Mouse (Mus musculus) intestine, postnatal 0 days (tissue): ENCODE data around the gene Pip5k1b. TPM values are rescaled to one million over a fixed set of nuclear protein-coding genes. Genes with fewer than 3 reads are reported as not detected.

Experiments
- ATAC-seq: fragments of 200-750 bp; cut with Nextera tagmentation; 2 replicates; pipeline ENCODE4 v1.8.0; 2017; ENCODE audit warnings: mild to moderate bottlenecking, moderate TSS enrichment, moderate library complexity
- H3K27ac ChIP-seq: fragments of 300-500 bp; sonication (generic); 2 replicates; pipeline ENCODE4 v1.5.1; 2014; ENCODE audit warnings: mild to moderate bottlenecking, low read depth, low read length, moderate library complexity
- H3K27me3 ChIP-seq: fragments of 300-500 bp; sonication (generic); replicated peaks from 2 replicates; pipeline ENCODE4 v1.6.1; 2014; ENCODE audit warnings: low read length, mixed read lengths; ENCODE audit not compliant: control insufficient read depth, insufficient read depth
- H3K36me3 ChIP-seq: fragments of 300-500 bp; sonication (generic); 2 replicates; pipeline ENCODE4 v1.6.1; 2014; ENCODE audit warnings: mild to moderate bottlenecking, moderate library complexity; ENCODE audit not compliant: control insufficient read depth, insufficient read depth
- H3K4me1 ChIP-seq: fragments of 300-500 bp; sonication (generic); replicated peaks from 2 replicates; pipeline ENCODE4 v1.6.1; 2014; ENCODE audit warnings: antibody characterized with exemption, low read length, mixed read lengths; ENCODE audit not compliant: control insufficient read depth, insufficient read depth
- H3K4me2 ChIP-seq: fragments of 300-500 bp; sonication (generic); replicated peaks from 2 replicates; pipeline ENCODE4 v1.6.1; 2014; ENCODE audit warnings: low read depth, mild to moderate bottlenecking, moderate library complexity
- H3K4me3 ChIP-seq: fragments of 300-500 bp; sonication (generic); 2 replicates; pipeline ENCODE4 v1.5.1; 2014; ENCODE audit warnings: low read depth, low read length
- H3K9ac ChIP-seq: fragments of 300-500 bp; sonication (generic); 2 replicates; pipeline ENCODE4 v1.6.1; 2014; ENCODE audit warnings: mild to moderate bottlenecking, low read depth, low read length
- H3K9me3 ChIP-seq: fragments of 300-500 bp; sonication (generic); 2 replicates; pipeline ENCODE4 v1.6.1; 2016; ENCODE audit warnings: mixed run types; ENCODE audit not compliant: control insufficient read depth
- CTCF ChIP-seq: sonication (generic); IDR thresholded peaks from 2 replicates; pipeline ENCODE4 v1.5.1; 2016; ENCODE audit warnings: low read depth, mild to moderate bottlenecking, control low read depth, antibody characterized with exemption, moderate library complexity
- WGBS: fragments of 180-500 bp; shearing (Covaris S2); extraction: QIAGEN DNeasy Blood & Tissue Kit; methylation state at CpG from one replicate; pipeline ENCODE4 v1.1.7; 2014; 5-methylcytosine and 5-hydroxymethylcytosine counted together
- polyA plus RNA-seq: library from polyadenylated mRNA; unstranded; fragments of >200 nt; fragmentation: Nextera tagmentation; extraction: Ambion mirVana; gene quantifications from 2 replicates; pipeline ENCODE4 v1.2.1, GENCODE M21; 2015

Gene Pip5k1b
- polyA plus RNA-seq, 1 experiment from 2014 or later: 29.4 TPM

GRCm38 (mm10) chr19:24427258-24427657, 128.4 kb downstream of the Pip5k1b start:
- Histone ChIP-seq H3K4me2 (no peak overlapping the region), H3K9me3 (no peaks in the 10 kb centered on the region), H3K27me3 (no peaks in the 10 kb centered on the region), H3K36me3 (no peaks in the 10 kb centered on the region), H3K27ac (no peak overlapping the region), H3K9ac (no peak overlapping the region), H3K4me1 (no peaks in the 10 kb centered on the region), H3K4me3 (no peak overlapping the region)
- WGBS: 35% methylated on average over 4 of the region's 4 CpGs
- ATAC-seq: peak; percentile 56; the same call in 1 of the 2 replicates
- TF ChIP-seq CTCF: no peak

GRCm38 (mm10) chr19:24426759-24427181, 128.9 kb downstream of the Pip5k1b start:
- ATAC-seq: no peak
- H3K4me2 ChIP-seq: no peak overlapping the region
- no peak overlapping the region for H3K27ac ChIP-seq
- H3K27me3 ChIP-seq: no peaks in the 10 kb centered on the region
- WGBS: 69% methylated on average over 7 of the region's 7 CpGs
- no peak overlapping the region for H3K9ac ChIP-seq
- no peaks in the 10 kb centered on the region for H3K9me3 ChIP-seq
- no peaks in the 10 kb centered on the region for H3K4me1 ChIP-seq
- H3K36me3 ChIP-seq: no peaks in the 10 kb centered on the region
- no peak for TF ChIP-seq CTCF
- H3K4me3 ChIP-seq: no peak overlapping the region

GRCm38 (mm10) chr19:24418030-24418429, 137.6 kb downstream of the Pip5k1b start:
- TF ChIP-seq CTCF: no peak

GRCm38 (mm10) chr19:24417659-24418004, 138.0 kb downstream of the Pip5k1b start:
- H3K36me3 ChIP-seq: no peaks in the 10 kb centered on the region
- no peaks in the 10 kb centered on the region for H3K27me3 ChIP-seq
- no peak overlapping the region for H3K9ac ChIP-seq
- H3K4me3 ChIP-seq: no peak overlapping the region
- H3K4me1 ChIP-seq: peaks cover 5% of the 10 kb centered on the region; the same call in 1 of the 2 replicates
- H3K4me2 ChIP-seq: no peak overlapping the region
- ATAC-seq: no peak
- 69% methylated on average over 3 of the region's 3 CpGs for WGBS
- no peak for TF ChIP-seq CTCF
- no peaks in the 10 kb centered on the region for H3K9me3 ChIP-seq
- H3K27ac ChIP-seq: no peak overlapping the region

More at GRCm38 (mm10) chr19:24418030-24418429, 137.6 kb downstream of the Pip5k1b start:
- H3K36me3 ChIP-seq: no peaks in the 10 kb centered on the region
- no peak overlapping the region for H3K4me2 ChIP-seq
- WGBS: 43% methylated on average over 3 of the region's 3 CpGs
- no peak overlapping the region for H3K4me3 ChIP-seq
- ATAC-seq: no peak
- H3K9ac ChIP-seq: no peak overlapping the region
- H3K9me3 ChIP-seq: no peaks in the 10 kb centered on the region
- H3K4me1 ChIP-seq: peaks cover 5% of the 10 kb centered on the region; the same call in 1 of the 2 replicates
- H3K27me3 ChIP-seq: no peaks in the 10 kb centered on the region
- no peak overlapping the region for H3K27ac ChIP-seq

- Histone ChIP-seq H3K4me2 (no peak overlapping the region), H3K9me3 (no peaks in the 10 kb centered on the region), H3K27me3 (no peaks in the 10 kb centered on the region), H3K4me1 (peaks cover 5% of the 10 kb centered on the region; the same call in 1 of the 2 replicates), H3K9ac (no peak overlapping the region), H3K36me3 (no peaks in the 10 kb centered on the region), H3K27ac (no peak overlapping the region), H3K4me3 (no peak overlapping the region)
- TF ChIP-seq CTCF: no peak
- WGBS: 88% methylated on average over 9 of the region's 9 CpGs
- no peak for ATAC-seq
Measured at GRCm38 (mm10) chr19:24416975-24417658, 138.6 kb downstream of the Pip5k1b start.

- Histone ChIP-seq H3K27ac (no peak overlapping the region), H3K9ac (no peak overlapping the region), H3K4me3 (no peak overlapping the region), H3K4me2 (no peak overlapping the region), H3K9me3 (no peaks in the 10 kb centered on the region), H3K4me1 (peaks cover 5% of the 10 kb centered on the region; the same call in 1 of the 2 replicates), H3K36me3 (no peaks in the 10 kb centered on the region), H3K27me3 (no peaks in the 10 kb centered on the region)
- TF ChIP-seq CTCF: no peak
- peak; percentile 56; the same call in 1 of the 2 replicates for ATAC-seq
- 49% methylated on average over 8 of the region's 8 CpGs for WGBS
Measured at GRCm38 (mm10) chr19:24415778-24416621, 139.7 kb downstream of the Pip5k1b start.
